8 mouse cellular contexts compared by ENCODE assay signal in genomic region chr19:32760499-32760898, GRCm38 (mm10). TPM values are rescaled to one million over a fixed set of nuclear protein-coding genes. Genes with fewer than 3 reads are reported as not detected.
DNase-seq lines count a peak whose midpoint lies in the region; ATAC-seq and TF ChIP-seq lines count a peak whose summit lies in the region.

No protein-coding gene starts in this region.

- no peak for TF ChIP-seq POLR2A in bone marrow, adult 2 months (IDR thresholded peaks at IDR 0.05; ENCODE audit: borderline replicate concordance, control insufficient read depth, low read depth, low read length)

- no peak for ATAC-seq in hindbrain, embryonic 13.5 days (ENCODE audit: low FRiP score)
- no peak for ATAC-seq in midbrain, embryonic 12.5 days (ENCODE audit: low FRiP score, low read depth)

- 7% methylated on average over 6 of the region's 6 CpGs for WGBS in bone marrow, adult 2 months
- 32% methylated on average over 6 of the region's 6 CpGs for WGBS in hindbrain, embryonic 13.5 days
- 31% methylated on average over 6 of the region's 6 CpGs for WGBS in midbrain, embryonic 12.5 days

- H3K9me3 ChIP-seq in hindbrain, embryonic 13.5 days = no peaks in the 10 kb centered on the region
- H3K9me3 ChIP-seq in midbrain, embryonic 12.5 days = no peaks in the 10 kb centered on the region

- H3K4me3 ChIP-seq in bone marrow, adult 2 months (replicated peaks; ENCODE audit: control insufficient read depth, low read depth, low read length) = peak overlapping the region; percentile 27
- peak overlapping the region; percentile 95 for H3K4me3 ChIP-seq in hindbrain, embryonic 13.5 days
- peak overlapping the region; percentile 33 for H3K4me3 ChIP-seq in midbrain, embryonic 12.5 days

- H3K27me3 ChIP-seq in hindbrain, embryonic 13.5 days = no peaks in the 10 kb centered on the region
- no peaks in the 10 kb centered on the region for H3K27me3 ChIP-seq in midbrain, embryonic 12.5 days

- H3K4me2 ChIP-seq in hindbrain, embryonic 13.5 days = peak overlapping the region; percentile 95
- H3K4me2 ChIP-seq in midbrain, embryonic 12.5 days (replicated peaks) = peak overlapping the region; percentile 92

- H3K27ac ChIP-seq in bone marrow, adult 2 months (ENCODE audit: control insufficient read depth, insufficient read depth, low read depth, low read length, poor library complexity) = no peak overlapping the region
- H3K27ac ChIP-seq in hindbrain, embryonic 13.5 days = no peak overlapping the region
- H3K27ac ChIP-seq in midbrain, embryonic 12.5 days (replicated peaks) = no peak overlapping the region

- TF ChIP-seq CTCF in bone marrow, adult 2 months (IDR thresholded peaks at IDR 0.05; ENCODE audit: control insufficient read depth, insufficient read depth, low read length) = no peak

- no peaks in the 10 kb centered on the region; the same call in 1 of the 2 replicates for H3K4me1 ChIP-seq in bone marrow, adult 2 months (ENCODE audit: control insufficient read depth, insufficient read depth, low read length)
- peaks cover 43% of the 10 kb centered on the region for H3K4me1 ChIP-seq in hindbrain, embryonic 13.5 days (replicated peaks)
- H3K4me1 ChIP-seq in midbrain, embryonic 12.5 days = peaks cover 14% of the 10 kb centered on the region

- no peaks in the 10 kb centered on the region for H3K36me3 ChIP-seq in hindbrain, embryonic 13.5 days
- H3K36me3 ChIP-seq in midbrain, embryonic 12.5 days = no peaks in the 10 kb centered on the region

- H3K9ac ChIP-seq in hindbrain, embryonic 13.5 days = peak overlapping the region; percentile 51
- H3K9ac ChIP-seq in midbrain, embryonic 12.5 days (replicated peaks) = peak overlapping the region; percentile 53; the same call in 1 of the 2 replicates

- intact Hi-C loops in heart, postnatal 25 days (cut with DNase I) = loop anchor here (5.0 kb wide), 1 partner anchor 42 kb away; no protein-coding TSS in a partner anchor

- peak; percentile 55 for DNase-seq in heart, adult 8-10 months (ENCODE audit: low spot score)
- no peak for DNase-seq in heart, postnatal 25 days (ENCODE audit: low spot score)
- no peak for DNase-seq in c-Kit-positive CD71-positive TER-119-positive erythroid progenitor cells, embryonic 14.5 days (ENCODE audit: low spot score)
- DNase-seq in cerebellum, adult 18-20 months = no peak
- no peak for DNase-seq in adrenal gland, postnatal 4 days (ENCODE audit: low spot score in 2 of 2)

RNA-seq across cellular contexts. Expression of gene Pten, which starts 3.2 kb away (rescaled TPM):
- total RNA-seq in heart, adult 8-10 months (2022) = 10 to 100 TPM; 54.6 to 66.1 (median 59.4) TPM
- 10 to 100 TPM; 56.9 to 65.6 TPM for total RNA-seq in heart, postnatal 25 days (2021)
- polyA plus RNA-seq in bone marrow, adult 2 months (2011; ENCODE audit: insufficient read depth, insufficient read length, low replicate concordance, missing spikeins) = 14.0 and 24.9 TPM in 2 replicates
- 11.1 and 12.4 TPM in 2 replicates for polyA plus RNA-seq in hindbrain, embryonic 13.5 days (2015; fragmentation: Nextera tagmentation; extraction: Ambion mirVana)
- 13.7 and 17.0 TPM in 2 replicates for polyA plus RNA-seq in midbrain, embryonic 12.5 days (2016; fragmentation: Nextera tagmentation; extraction: Ambion mirVana)
- total RNA-seq in adrenal gland, postnatal 4 days (2021) = 10 to 100 TPM; 65.8 to 67.6 TPM

RNA-seq across cellular contexts. Expression of gene Atad1, which starts 20.9 kb away (rescaled TPM):
- 10 to 100 TPM; 82.6 to 92.2 (median 84.8) TPM for total RNA-seq in heart, adult 8-10 months (2022)
- 10 to 100 TPM; 78.6 to 79.4 TPM for total RNA-seq in heart, postnatal 25 days (2021)
- 10.7 and 12.5 TPM in 2 replicates for polyA plus RNA-seq in bone marrow, adult 2 months (2011; ENCODE audit: insufficient read depth, insufficient read length, low replicate concordance, missing spikeins)
- polyA plus RNA-seq in hindbrain, embryonic 13.5 days (2015; fragmentation: Nextera tagmentation; extraction: Ambion mirVana) = 125 TPM in 2 replicates
- polyA plus RNA-seq in midbrain, embryonic 12.5 days (2016; fragmentation: Nextera tagmentation; extraction: Ambion mirVana) = 99.3 and 102 TPM in 2 replicates
- total RNA-seq in adrenal gland, postnatal 4 days (2021) = 10 to 100 TPM; 70.7 to 72.4 TPM

Comparison
In these comparisons a context has a peak if more than half of its experiments do, and no peak if none do; other contexts are left out.
1. H3K4me3 ChIP-seq: peak in every context shown above with its lines; median percentile 95 in hindbrain, embryonic 13.5 days; 33 in midbrain, embryonic 12.5 days; 27 in bone marrow, adult 2 months.